Mouse (Mus musculus): ENCODE results near the gene Ermard.

DNA sequence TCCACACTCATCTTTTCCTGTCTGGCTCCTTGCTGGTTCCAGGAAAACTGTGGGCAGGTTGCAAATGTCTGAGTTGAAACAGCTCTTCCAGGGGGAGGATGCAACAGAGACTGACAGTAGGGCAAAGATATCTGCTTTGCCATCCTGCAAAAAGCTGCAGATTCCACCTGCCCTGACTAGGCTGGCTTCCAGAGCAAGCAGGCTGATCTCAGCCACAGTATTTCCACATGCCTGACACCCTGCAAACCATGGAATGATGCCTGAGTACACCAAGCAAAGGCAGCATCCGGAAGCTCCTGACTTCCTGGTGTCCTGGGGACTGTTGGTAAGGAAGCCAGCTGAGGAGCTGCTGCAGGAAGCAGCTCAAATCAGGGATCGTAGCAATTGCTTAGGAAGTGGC, 28.1 kb downstream of the Ermard start:
- TF ChIP-seq CHD2 (IDR thresholded peaks at IDR 0.05; ENCODE audit: low read depth, low read length), result no peak
- no peak for TF ChIP-seq ZNF384 (IDR thresholded peaks at IDR 0.05; ENCODE audit: low read depth, low read length)
